Mouse (Mus musculus): ENCODE results near the gene Pik3c2g. TPM values are rescaled to one million over a fixed set of nuclear protein-coding genes. Genes with fewer than 3 reads are reported as not detected.

Pik3c2g gene
- polyA plus RNA-seq, 1 experiment from 2014 or later: 0.34 TPM

DNA sequence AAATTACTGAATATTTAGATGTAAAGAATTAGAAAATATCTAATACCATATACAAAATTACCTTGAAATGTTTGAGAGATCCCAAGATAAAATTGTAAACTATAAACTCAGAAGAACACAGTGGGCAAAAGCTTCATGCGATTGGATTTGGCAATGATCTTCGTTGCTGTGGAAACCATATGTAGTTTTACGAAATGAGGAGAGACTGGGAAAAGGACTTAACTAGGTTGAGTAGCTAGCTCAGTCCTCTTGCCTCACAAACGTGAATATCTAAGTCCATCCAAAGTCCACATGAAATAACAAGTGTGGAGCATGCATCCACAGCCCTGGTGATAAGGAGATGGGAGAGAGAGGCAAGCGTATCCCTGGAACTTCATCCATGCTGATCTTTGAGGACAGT is 387.6 kb downstream of the Pik3c2g start:
- no peaks in the 10 kb centered on the region for H3K9me3 ChIP-seq
- no peak overlapping the region for H3K4me3 ChIP-seq
- H3K4me2 ChIP-seq: no peak overlapping the region
- H3K27me3 ChIP-seq (replicated peaks): no peaks in the 10 kb centered on the region
- H3K4me1 ChIP-seq: no peaks in the 10 kb centered on the region
- ATAC-seq (replicated peaks): no peak
- WGBS: 77% methylated on average over 5 of the region's 5 CpGs
- H3K27ac ChIP-seq: no peak overlapping the region
- H3K36me3 ChIP-seq (replicated peaks): no peaks in the 10 kb centered on the region
- no peak overlapping the region for H3K9ac ChIP-seq

DNA sequence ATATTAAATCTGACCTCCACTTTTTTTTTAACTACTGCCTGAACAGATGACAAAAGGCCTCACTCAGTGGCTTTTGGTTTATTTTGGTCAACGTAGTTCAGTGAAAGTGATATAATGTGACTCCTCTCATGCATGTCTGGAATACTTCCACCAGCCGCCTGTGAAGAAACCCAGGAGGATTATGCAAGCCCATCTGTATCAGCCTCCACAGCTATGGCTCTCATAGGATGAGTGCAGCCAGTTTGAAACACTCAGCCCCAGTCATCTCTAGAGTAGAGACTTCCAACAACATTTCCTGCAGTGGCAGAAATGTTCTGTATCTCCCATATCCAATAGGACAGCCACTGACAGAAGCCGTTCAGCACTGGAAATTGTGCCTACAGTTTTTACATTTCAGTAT is 391.1 kb downstream of the Pik3c2g start:
- Histone ChIP-seq H3K4me2 (no peak overlapping the region), H3K4me3 (no peak overlapping the region), H3K27ac (no peak overlapping the region), H3K27me3 (replicated peaks) (no peaks in the 10 kb centered on the region), H3K4me1 (no peaks in the 10 kb centered on the region), H3K36me3 (replicated peaks) (no peaks in the 10 kb centered on the region), H3K9me3 (no peaks in the 10 kb centered on the region), H3K9ac (no peak overlapping the region)
- 63% methylated on average over 3 of the region's 3 CpGs for WGBS
- no peak for ATAC-seq (replicated peaks)

DNA sequence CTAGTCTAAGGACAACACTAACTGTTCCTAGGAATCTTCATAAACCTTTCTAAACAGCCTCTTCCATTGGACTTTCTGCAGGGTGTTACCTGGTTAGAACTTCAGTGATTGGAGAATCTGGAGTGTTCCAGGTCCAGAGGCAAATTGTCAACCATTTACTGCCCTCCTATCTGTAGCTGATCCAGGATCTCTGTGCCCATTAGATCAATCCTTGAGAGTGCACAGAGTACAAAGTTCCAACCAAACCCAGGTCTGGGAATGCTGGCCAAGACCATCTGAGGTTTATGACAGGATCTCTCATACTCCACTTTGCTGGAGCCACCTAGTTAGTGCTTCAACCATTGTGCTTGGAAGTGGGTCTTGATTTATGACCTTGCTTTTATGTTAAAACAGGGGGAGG is 394.0 kb downstream of the Pik3c2g start:
- Histone ChIP-seq H3K27me3 (replicated peaks) (no peaks in the 10 kb centered on the region), H3K4me3 (no peak overlapping the region), H3K36me3 (replicated peaks) (no peaks in the 10 kb centered on the region), H3K9ac (no peak overlapping the region), H3K4me2 (no peak overlapping the region), H3K4me1 (no peaks in the 10 kb centered on the region), H3K27ac (no peak overlapping the region), H3K9me3 (no peaks in the 10 kb centered on the region)
- ATAC-seq (replicated peaks): no peak

DNA sequence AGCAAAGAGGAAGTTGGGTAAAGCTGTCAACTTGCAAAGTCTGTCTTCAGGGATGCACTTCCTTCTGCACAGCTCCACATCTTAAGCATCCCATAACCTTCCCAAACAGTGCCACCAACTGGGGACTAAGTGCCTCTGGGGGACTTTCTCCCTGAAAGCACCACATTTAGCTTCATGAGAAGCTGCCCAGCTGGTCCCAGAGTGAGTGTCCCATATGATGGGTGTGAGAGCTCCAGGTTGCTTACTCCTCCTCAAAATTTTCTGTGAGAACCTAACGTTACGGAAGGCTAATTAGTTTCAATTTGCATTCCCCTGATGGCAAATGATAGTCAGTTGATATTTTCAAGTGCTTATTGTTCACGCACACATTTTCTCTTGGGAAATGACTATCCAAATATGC is 397.0 kb downstream of the Pik3c2g start:
- WGBS: 90% methylated on average over 3 of the region's 3 CpGs
- no peaks in the 10 kb centered on the region for H3K27me3 ChIP-seq (replicated peaks)
- no peaks in the 10 kb centered on the region for H3K36me3 ChIP-seq (replicated peaks)
- no peak for ATAC-seq (replicated peaks)
- H3K4me1 ChIP-seq: peaks cover 6% of the 10 kb centered on the region; the same call in 1 of the 2 replicates
- no peak overlapping the region for H3K4me3 ChIP-seq
- no peak overlapping the region for H3K9ac ChIP-seq
- H3K27ac ChIP-seq: no peak overlapping the region
- H3K9me3 ChIP-seq: no peaks in the 10 kb centered on the region
- no peak overlapping the region for H3K4me2 ChIP-seq

DNA sequence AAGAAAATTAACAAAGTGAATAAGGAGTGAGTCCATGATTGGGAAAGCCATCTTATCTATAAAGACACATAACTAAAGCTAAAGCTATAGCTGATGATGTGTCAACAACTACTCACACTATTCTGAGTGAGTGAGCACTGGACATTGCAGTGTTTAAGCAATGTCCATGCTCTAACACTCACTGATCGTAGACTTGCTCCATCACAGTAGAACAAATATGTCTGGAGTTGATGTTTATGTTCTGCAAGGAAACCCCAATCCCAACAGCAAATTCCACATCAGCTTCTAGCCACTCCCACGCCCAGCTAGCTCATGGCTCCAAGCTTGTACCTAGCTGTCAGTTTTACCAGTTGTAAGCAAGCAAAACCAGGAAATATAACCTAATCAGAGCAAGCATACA is 399.5 kb downstream of the Pik3c2g start:
- Histone ChIP-seq H3K9ac (no peak overlapping the region), H3K4me2 (no peak overlapping the region), H3K27me3 (replicated peaks) (no peaks in the 10 kb centered on the region), H3K4me3 (no peak overlapping the region), H3K27ac (no peak overlapping the region), H3K4me1 (peaks cover 6% of the 10 kb centered on the region; the same call in 1 of the 2 replicates), H3K9me3 (no peaks in the 10 kb centered on the region), H3K36me3 (replicated peaks) (no peaks in the 10 kb centered on the region)
- 87% methylated on average over 2 of the region's 2 CpGs for WGBS
- ATAC-seq (replicated peaks): no peak

DNA sequence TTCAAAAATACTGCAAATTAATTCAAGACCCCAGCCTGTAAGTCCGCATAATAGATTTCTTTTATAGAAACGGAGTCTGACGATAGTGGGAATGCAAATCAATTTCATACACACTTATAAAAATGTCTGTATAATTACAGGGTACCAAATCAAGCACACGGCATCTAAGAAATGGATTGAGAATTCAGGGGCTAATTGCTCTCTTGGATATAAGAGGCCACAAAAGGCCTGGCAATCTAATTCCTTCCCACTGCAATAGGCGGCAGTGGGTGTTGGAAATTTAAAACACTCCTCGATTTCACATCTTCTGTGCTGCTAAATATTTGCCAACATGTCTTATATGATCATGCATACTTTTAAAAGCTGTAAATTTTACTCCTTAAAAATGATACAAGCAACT is 402.1 kb downstream of the Pik3c2g start:
- H3K9me3 ChIP-seq: no peaks in the 10 kb centered on the region
- no peak for ATAC-seq (replicated peaks)
- no peaks in the 10 kb centered on the region for H3K27me3 ChIP-seq (replicated peaks)
- H3K4me3 ChIP-seq: no peak overlapping the region
- peaks cover 6% of the 10 kb centered on the region; the same call in 1 of the 2 replicates for H3K4me1 ChIP-seq
- H3K9ac ChIP-seq: no peak overlapping the region
- no peaks in the 10 kb centered on the region for H3K36me3 ChIP-seq (replicated peaks)
- H3K27ac ChIP-seq: no peak overlapping the region
- WGBS: 43% methylated on average over 6 of the region's 6 CpGs
- H3K4me2 ChIP-seq: no peak overlapping the region

DNA sequence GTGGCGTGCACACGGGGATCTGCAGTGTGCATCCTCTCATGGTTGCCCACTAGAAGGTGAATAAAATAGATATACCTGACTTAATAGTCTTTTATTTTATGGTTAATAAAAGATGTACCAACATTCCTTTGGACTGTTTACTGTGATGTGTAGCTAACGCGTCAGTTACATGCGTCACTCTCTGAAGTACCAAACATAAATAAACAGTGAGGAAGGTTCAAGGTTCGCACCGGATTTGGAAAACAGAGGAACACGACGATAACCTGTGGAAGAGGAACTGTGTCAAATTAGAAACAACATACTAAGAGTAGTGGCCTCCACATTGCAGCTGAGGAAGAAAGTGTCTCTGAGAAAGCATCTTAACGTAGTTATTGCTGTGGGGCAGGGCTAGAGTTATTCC is 402.6 kb downstream of the Pik3c2g start:
- no peak overlapping the region for H3K4me3 ChIP-seq
- H3K27ac ChIP-seq: no peak overlapping the region
- H3K9me3 ChIP-seq: no peaks in the 10 kb centered on the region
- H3K36me3 ChIP-seq (replicated peaks): no peaks in the 10 kb centered on the region
- ATAC-seq (replicated peaks): no peak
- peaks cover 6% of the 10 kb centered on the region; the same call in 1 of the 2 replicates for H3K4me1 ChIP-seq
- no peak overlapping the region for H3K9ac ChIP-seq
- H3K4me2 ChIP-seq: no peak overlapping the region
- 88% methylated on average over 10 of the region's 10 CpGs for WGBS
- no peaks in the 10 kb centered on the region for H3K27me3 ChIP-seq (replicated peaks)

DNA sequence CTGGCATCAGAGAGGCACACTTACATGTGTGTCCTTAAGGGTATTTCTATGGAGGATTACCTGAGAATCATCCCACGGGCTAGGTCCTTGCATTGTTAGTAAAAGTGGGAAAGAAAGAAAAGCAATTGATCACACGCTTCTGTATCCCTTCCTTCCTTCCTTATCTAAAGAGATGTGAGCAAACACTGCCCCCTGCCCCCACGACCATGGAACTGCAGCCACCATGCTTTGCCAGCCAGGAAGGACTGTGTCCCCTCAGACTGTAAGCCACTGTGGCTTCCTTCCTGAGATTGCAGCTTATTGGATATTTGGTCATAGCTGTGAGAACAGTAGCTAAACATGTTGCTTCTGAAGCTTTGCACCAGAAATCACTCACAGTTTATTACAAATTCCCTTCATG is 418.2 kb downstream of the Pik3c2g start:
- H3K4me1 ChIP-seq: no peaks in the 10 kb centered on the region
- no peak overlapping the region for H3K27ac ChIP-seq
- no peak overlapping the region for H3K4me3 ChIP-seq
- 82% methylated on average over 3 of the region's 3 CpGs for WGBS
- no peak overlapping the region for H3K9ac ChIP-seq
- no peak for ATAC-seq (replicated peaks)
- no peak overlapping the region for H3K4me2 ChIP-seq
- no peaks in the 10 kb centered on the region for H3K36me3 ChIP-seq (replicated peaks)
- no peaks in the 10 kb centered on the region for H3K9me3 ChIP-seq
- H3K27me3 ChIP-seq (replicated peaks): no peaks in the 10 kb centered on the region

Other genes with a start within 250 kb of the Pik3c2g start
- not detected in 2 replicates for gene Rergl, start 85.2 kb upstream of the Pik3c2g start, polyA plus RNA-seq (2015; fragmentation: Nextera tagmentation; extraction: Ambion mirVana)